Mouse (Mus musculus) natural killer cell, adult 2 months (primary cell): Measurements from ENCODE around the gene Tbx3.

Experiments
- DNase-seq, 2 experiments: peaks; one replicate each; pipeline ENCODE4 v3.0.0; 2022; ENCODE audit warnings: low spot score in 2 of 2

Tbx3 gene

DNA sequence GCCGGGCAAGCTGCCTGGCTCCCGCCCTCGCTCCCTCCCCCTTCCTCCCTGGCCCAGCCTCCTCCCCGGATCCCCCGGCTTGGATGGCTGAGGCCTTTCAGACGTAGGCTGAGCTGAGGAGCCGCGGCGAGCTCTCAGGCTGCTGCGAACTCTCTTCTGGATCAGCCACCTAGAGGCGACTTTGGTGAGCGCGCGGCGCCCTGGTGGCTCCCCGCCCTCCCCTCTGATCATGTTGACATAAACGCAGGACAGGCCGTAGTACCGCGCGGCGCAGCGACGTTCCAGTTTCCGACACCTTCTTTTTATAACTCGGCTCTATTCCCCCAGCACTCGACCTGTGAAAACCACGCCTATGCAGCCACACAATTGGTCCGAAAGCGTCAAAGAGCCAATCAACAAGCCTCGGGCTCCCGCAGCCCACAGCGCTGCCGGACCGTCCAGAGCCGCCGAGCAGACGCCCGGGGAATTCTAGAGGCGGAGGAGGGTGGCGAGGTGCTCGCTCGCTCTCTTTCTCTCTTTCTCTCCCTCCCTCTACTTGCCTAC, at the start of gene Tbx3:
Gene Tbx3 (plus strand): TSS at position 104 of the 543 bp plus-strand sequence.
- DNase-seq: peak; percentile 25 to 44

DNA sequence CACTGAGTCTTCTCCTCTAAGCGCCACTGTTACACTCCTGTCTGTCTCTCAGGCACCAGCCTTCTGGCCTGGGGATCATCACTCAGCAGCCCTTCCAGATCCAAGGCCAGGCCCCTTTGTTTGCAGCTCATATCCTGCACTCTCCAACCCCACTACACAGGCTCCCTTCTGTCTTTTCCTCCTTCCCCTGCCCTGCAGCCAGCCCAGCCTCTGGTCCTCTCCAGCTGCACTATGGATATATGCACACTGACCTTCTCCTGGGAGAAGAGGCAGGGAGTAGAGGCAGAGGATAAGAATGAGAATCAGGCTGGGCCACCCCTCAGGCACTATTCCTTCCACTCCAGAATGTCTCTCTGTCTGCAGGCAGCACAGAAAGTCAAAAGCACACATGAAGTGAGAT, 48.4 kb upstream of the Tbx3 start:
- no peak for DNase-seq

DNA sequence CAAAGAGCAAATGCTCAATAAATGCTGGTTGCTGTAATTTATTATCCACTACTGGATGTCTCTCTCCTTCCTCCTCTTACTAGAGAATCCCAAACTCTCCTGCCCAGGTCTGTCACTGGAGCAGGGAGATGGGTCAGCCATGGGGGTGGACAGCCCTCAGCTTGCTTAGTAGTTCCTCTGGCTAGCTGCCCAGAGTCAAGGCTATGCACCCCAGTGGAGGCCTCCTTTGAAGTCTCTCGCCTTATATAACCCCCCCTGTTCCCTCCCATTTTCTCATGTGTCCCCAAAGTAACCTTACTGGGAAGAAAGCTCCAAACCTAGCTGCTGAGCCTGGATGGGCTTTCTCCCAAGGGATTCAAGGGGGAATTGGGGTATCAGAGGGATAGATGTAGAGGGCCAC, 45.9 kb upstream of the Tbx3 start:
- no peak for DNase-seq

DNA sequence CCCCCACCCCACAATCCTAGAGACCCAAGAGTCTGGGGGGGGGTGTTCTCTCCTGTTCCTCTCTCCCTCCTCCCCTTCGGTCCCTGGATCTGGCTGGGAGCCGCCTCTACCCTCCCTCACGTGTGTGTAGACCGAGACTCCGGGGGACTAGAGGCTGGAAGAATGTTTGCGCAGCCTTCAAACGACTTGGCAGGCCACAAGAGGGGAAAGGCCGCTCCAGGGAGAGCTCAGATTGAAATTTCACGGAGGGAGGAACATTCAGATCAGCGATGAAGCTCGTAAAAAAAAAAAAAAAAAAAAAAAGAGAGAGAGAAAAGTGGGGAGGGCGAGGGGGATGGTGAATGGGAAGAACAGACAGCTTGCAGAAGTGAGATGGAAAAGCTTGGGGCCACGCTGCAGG, 44.9 kb upstream of the Tbx3 start:
- DNase-seq: no peak

DNA sequence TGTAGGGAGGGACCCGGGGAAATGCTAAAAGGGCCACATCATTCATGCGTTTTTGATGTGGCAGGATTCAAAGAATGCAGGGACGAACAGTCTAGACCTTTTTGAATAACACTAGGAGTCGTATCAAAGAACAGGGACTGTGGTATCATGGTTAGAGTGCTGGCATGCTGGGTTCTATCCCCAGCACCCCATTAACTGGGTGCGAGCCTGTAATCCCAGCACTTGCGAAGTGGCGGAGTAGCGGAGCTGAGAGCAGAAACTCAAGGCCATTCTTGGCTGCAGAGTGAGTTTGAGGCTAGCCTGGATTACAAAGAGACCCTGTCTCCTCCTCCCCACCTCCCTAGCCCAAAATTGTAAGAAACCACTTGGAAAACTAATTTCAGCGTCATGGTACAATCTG, 44.3 kb upstream of the Tbx3 start:
- DNase-seq: no peak

DNA sequence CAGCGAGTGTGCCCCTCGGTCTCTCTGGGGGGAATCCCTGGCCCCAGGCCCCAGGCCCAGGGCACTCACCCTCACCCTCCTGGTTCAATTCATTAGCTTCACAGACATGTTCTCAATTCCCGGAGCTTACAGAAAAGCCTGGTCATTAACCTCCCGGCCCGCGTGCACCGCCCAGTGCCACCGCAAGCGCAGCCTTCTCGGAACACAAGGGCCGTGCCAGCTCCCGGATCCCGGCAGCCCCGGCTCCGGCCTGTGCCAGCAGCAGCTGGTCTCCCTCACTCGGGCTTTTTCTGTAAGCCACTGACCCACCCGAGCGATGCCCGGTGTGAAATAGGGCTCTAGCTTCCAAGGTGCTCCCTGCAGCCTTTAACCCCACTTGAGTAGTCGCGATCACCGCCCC, 43.8 kb upstream of the Tbx3 start:
- no peak for DNase-seq

DNA sequence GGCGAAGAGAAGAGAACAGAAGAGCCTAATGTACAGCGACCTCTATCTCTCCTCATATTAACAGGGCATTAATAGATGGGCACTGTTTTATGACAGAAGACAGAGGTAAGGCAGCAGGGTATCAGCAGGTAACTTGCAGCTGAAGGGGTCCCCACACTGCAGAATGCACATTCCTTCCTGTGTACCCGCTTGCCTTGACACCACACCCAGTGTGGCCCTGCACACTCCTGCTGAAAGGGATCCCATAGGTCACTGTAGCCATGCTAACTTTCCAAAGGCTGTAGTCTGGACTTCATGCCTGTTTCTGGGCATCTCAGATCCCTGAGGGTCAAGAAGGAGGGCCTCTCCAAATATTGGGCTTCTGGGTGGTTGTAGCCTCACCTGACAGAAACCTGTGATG, 42.4 kb upstream of the Tbx3 start:
- no peak for DNase-seq

DNA sequence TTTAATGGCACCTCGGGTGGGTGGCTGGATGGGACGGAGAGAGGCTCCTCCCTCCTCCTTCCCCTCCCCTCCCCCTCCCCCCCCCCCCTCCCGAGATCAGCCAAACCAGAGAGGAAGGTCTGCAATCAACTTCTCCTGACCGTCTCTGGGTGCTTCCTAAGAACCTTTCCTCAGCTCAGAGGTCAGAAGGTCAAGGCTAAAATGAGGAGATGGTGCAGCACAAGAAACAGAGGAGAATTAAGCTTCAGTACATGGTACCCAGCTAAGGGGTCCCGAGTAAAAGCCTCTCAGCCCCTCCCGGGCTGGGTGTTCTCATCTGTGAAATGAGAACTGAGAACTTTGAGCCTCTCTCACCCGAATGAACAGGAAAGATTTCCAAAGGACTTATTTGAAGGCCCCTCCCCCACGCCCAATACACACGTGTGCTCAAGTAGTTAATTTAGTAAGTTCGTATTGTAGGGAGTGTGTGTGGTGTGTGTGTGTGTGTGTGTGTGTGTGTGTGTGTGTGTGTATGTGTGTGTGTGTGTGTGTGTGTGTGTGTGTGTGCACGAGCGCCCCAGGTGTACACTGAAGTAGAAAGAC, 41.6 kb upstream of the Tbx3 start:
- no peak for DNase-seq

DNA sequence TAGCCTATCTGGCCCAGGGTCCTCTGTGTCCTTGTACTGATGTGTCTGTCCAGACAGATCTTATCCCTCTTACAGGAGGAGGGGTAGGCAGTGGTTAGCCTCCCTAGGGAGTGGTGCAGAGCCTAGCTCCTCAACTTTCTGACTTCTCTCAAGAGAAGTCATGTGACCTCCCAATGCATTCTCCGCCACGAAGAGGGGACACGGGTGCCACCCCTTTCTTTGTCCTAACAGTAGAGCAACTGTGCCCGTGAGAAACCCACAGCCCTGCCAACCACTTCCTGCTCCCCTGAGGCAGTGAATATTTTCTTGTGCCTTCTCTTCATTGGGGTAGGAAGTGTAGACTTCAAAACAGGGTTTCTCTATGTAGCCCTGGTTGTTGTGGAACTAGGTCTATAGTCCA, 36.9 kb upstream of the Tbx3 start:
- DNase-seq: peak; percentile 46 to 60

DNA sequence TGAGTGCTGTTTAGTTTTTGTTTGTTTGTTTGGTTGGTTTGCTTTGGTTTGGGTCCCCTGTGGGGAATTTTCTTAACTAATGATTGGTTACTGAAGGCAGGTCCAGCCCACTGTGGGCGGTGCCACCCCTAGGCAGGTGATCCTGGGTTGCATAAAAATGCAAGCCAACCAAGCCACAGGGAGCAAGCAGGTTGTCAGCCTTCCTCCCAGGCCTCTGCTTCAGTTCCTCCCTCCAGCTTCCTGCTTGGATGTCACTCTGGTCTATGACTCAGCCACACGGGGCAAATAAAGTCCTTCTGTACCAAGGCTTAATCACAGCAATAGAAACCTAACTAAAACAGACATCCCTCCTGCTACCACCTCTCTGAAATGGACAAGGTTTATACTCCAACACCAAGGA, 35.6 kb upstream of the Tbx3 start:
- DNase-seq: peak in 1 of 2 experiments; percentile 6

DNA sequence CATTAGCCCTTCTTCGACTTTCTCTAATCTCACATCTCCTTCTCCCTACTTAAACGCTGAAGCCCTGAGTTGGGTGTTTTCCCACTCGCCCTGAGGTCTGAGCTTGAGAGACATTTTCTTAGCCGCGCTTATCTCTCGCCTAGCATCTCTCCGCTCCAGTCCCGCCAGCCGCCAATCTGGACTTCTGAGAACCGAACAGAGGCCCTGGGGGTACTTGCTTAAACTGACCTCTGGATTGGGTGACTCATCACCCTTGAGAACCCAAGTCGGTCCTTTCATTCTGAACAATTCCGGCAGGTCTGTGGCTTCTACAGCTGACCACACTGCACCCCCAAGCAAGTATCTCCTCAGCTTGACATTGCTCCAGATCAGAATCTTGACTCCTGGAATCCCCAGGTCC, 32.2 kb upstream of the Tbx3 start:
- no peak for DNase-seq

DNA sequence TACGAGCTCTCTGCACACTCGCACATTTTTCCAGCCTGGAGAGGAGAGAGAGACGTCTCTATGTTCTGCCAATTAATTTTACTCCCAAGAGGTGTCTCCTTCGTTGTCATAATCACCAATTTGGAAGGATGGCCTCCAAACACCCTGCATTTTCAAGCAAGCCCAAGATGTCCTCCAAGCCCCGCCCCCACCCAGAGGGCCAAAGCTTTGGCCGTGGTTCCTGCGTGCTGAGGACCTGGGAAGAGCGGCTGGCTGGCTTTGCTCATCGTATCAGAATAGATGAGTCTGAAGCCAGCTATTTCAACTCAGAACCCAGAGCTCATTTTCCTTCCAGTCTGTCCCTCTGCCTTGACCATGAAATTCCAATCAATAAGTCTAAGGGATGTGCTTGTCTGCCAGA, 29.4 kb upstream of the Tbx3 start:
- DNase-seq: no peak

DNA sequence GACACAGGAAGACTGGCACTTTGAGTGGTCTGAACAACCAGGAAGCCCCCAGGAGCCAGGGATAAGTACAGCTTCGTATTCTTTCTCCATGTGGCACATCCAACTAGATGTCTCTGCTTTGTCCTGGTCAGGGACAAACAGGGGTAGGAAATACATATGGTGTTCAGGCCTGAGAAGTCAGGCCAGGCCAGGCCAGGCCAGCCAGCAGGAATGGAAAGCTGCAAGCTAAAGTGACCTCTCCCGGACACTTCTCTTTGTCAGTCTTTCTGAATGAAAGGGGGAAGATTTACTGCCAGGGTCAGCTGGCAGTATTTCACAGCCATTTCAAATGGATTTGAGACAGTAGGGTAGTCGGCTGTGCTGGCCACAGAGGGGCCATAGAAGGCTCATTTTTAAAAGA, 28.8 kb upstream of the Tbx3 start:
- DNase-seq: no peak

DNA sequence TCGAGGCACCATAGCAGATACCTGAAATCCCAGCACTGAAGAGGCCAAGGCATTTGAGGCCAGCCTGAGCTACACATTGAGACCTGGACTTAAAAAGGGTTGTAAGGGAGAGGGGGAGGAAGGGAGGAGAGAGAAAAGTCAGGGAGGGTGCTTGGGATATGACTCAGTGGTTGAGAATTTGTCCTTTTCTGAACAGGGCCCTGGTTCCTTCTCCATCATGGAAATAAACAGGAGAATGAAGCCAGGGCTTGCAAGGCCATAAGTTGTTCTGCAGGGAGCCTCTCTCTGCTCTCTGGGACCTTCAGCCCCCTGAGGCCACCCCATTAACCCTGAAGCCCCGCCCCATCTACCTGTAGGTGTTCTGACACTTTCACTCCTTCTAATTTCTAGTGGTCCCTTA, 23.5 kb upstream of the Tbx3 start:
- DNase-seq: no peak

DNA sequence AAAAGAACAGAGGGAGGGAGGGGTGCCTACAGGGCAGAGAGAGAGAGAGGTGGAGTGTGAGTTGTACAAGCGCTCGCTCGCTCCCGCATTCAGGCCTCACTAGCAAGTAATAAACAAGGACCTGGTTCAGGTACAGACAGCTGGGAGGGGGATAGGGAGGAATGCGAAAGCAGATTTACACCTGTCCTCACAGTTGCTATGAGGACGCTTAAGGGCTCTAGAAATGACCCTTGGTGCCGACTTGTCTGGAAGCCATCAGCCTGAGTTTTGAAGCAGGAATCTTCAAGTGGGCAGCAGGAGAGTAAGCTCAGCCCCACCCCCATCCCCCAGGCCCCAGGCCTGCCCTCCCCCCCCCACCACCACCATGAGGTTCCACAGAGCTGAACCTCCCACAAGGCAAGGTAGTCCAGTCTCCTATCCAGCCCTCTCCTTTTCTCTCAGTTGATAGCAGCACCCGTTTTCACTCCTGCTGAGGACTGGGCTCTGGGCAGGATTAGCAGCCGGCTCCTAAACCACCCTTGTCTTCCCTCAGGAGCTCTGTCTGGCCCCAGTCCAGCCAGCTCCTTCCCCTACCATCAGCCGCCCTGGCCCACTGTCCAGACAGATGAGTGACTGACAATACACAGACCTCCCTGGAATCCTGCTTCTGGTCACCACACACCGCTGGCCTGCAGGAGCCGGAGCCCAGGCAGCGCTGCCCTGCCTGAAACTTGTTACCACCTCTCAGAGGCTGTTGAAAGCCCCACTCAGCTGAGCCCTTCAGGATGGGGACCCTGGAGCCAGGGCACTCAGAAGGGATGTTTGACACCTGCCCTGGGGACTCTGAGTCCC, 19.1 kb upstream of the Tbx3 start:
- DNase-seq: no peak

DNA sequence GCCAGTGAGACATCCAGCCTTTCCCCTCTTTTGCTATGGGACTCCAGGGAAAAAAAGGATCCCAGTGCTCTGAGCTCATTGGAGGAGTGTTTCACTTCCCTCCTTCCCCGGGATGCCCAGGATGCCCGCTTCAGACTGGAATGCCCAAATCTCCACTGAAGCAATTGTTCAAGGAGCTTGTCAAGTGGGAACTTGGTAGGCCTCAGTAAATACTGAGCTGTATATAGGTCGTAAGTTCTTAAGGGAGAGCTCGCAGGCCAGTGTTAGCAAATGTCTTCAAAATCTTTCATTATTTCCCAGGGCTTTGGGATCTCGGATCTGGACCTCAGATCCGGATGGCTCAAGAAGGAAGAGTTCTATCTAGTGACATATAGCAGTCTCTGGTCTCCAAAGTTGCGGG, 14.1 kb upstream of the Tbx3 start:
- DNase-seq: no peak

DNA sequence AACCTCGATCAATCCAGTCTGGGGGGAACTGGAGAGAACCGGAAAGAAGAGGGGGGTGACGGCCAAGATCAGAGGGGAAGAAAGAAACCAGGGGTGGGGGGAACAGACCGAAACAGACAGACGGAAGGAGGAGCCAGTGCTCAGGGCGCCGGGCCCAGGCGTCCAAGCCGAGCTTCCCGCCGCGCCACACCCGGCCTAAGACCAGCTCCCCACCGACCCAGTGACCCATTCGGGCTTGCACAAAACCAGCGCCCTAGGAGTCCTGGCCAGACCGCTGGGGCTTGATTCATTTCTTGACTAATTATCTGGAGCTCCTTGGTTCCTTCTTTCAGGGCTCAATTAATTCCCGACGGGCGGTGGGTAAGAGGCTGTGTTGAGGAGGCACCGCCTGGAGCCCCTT, 13.6 kb upstream of the Tbx3 start:
- DNase-seq: no peak

DNA sequence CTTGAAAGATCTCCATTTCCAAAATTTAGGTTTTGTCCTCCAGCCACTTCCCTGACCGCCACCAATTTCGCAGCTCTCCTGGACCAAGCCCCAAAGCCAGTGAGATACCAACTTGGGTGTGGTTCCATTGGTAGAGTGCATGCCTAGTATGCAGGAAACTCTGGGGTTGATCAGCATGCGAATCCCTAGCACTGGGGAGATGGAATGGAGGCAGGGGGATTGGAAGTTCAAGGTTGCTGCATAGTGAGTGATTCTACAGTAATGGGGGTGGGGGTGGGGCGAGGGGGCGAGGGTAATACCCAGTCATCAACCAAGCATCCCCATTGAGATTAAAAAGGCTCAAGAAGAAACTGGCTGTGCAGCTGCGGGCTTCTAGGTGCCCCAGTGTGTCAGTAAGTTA, 13.1 kb upstream of the Tbx3 start:
- no peak for DNase-seq

DNA sequence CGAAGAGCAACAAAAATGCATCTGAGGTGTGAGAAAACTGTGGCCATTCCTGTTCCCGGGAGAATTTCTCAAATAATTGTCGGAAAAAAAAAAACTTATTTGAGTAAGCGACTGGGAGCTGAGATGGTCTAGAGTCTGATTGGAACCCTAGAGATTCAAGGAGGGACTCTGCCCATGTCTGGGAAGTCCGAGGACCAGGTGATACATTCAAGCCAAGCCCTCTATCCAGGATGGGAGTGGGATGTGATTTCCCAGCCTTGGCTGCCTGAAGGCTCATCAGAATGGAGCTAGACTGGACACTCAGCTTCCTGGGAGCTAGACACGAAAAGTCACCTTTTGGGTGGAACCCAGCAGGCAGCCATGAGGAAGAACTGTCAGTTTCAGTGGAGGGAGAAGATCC, 12.7 kb upstream of the Tbx3 start:
- DNase-seq: no peak

DNA sequence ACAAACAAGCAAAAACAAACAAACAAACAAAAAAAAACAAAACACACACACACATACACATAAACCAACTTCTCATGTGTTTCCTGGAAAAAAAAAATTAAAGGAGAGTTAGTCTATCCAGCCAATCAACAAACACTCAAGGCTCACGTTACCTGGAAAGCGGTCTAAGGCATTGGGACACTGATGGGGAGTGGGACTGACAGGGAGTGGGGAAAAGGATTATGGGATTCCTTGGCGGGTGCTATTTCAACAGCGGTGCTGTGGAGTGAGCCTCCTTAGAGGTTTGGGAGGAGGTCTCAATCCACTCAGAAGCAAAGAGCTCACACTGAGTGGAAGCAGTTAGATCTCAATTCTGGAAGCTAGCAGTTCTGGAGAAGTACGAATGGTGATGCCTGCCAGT, 12.1 kb upstream of the Tbx3 start:
- no peak for DNase-seq

DNA sequence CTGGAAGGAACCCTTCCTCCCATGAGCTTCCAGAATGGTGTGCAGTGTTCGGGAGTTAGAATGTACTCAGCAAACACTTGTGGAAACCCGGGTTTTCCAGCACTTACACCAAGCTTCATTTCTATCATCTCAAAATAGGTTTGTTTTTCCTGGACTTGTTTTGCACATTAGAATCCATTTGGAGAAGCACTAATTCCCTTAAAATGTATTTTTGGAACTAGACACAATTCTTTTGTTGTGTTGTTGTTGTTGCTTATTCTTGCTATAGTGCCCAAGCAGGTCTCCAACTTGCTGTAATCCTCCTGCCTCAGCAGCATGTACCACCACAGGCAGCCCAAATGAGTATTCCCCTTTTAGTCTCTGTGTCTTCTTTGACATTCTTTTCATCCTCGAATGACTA, 11.4 kb upstream of the Tbx3 start:
- DNase-seq: no peak

DNA sequence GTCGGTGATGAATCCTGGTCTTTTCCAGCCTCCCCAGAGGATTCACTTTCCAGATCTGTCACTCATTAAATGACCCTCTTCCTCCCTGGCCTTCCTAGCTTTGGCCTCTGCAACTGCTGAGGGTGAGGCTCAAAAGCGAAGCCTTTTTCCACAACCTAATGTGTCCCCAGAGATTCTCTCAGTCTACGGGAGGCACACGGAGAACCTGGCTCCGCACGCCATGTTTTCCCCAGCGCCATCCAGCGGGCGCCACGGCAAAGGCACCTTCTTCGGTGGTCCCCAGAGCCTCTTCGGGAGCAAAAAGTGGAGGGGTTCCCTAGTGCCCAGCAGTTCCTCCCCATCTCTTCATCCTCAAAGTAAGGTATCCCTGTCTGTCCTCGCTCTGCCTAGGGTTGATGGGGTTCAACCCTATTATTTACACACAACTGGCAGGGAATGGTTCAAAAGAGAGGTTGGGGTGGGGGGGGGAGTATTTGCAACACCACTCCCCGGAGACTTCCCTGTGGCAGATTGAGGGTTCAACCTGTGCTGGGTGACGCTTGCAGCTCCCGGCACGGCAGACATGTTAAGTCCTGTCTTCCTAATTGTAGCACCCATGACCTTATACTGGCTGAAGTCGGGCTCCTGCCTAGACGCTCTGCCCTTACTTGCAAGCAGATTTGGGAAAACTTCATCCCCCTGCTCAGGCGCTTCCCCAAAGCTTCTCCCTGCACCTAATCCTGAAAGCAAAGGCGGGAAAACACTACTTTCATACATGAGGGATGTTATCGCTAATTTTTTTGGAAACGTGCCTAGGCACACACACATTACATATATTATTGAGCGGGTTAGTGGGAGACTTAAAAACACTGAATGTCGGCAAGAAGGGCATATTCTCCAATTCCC, 9.7 kb upstream of the Tbx3 start:
- DNase-seq: no peak

DNA sequence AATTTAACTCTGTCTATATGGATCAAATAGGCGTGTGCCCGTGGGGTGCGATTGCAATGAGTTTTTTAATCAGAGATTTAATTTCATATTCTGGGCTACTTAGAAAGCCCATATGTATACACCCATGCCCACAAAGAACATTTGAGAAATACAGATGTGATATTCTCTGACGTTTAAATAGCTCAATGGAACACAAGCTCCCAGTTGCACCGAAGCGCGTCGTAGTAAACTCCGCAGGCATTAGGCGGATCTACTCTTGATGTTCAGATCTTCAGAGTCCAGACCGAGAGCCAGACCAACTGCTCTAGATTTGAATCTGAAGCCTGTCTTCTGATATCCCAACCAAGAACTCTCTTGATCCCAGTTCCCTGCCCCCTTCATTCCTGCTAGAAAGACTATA, 9.0 kb upstream of the Tbx3 start:
- no peak for DNase-seq
